Mouse (Mus musculus): ENCODE measurements around the gene Avpr2. TPM values are rescaled to one million over a fixed set of nuclear protein-coding genes. Genes with fewer than 3 reads are reported as not detected.

The Avpr2 gene
- total RNA-seq, 4 experiments from 2014 or later = not detected

GRCm38 (mm10) chrX:73914827-73915703 lies 23.2 kb downstream of the Avpr2 start:
- DNase-seq (ENCODE audit: low spot score in 2 of 2) = peak; percentile 86 to 88

GRCm38 (mm10) chrX:73916945-73917344 lies 25.0 kb downstream of the Avpr2 start:
- no peak for DNase-seq (ENCODE audit: low spot score in 2 of 2)

GRCm38 (mm10) chrX:73918631-73919030 lies 26.7 kb downstream of the Avpr2 start:
- no peak for DNase-seq (ENCODE audit: low spot score in 2 of 2)

- DNase-seq (ENCODE audit: low spot score in 2 of 2) = no peak
These were observed 29.5 kb downstream of the Avpr2 start for GRCm38 (mm10) chrX:73921285-73921822.

GRCm38 (mm10) chrX:73921823-73922549 lies 30.1 kb downstream of the Avpr2 start, which contains the start of the genes Arhgap4 and Naa10:
Gene Arhgap4 (minus strand): TSS chrX:73921870.
Gene Naa10 (minus strand): TSS chrX:73921944.
- peak; percentile 82 to 85 for DNase-seq (ENCODE audit: low spot score in 2 of 2)

GRCm38 (mm10) chrX:73922550-73922882 lies 30.6 kb downstream of the Avpr2 start:
- no peak for DNase-seq (ENCODE audit: low spot score in 2 of 2)

- DNase-seq (ENCODE audit: low spot score in 2 of 2) = no peak
These were observed 38.6 kb downstream of the Avpr2 start, which contains the start of gene Renbp for GRCm38 (mm10) chrX:73930402-73931062. Gene Renbp (minus strand): TSS chrX:73930850.

- DNase-seq (ENCODE audit: low spot score in 2 of 2) = no peak
These were observed 40.0 kb downstream of the Avpr2 start for GRCm38 (mm10) chrX:73931871-73932270.

- DNase-seq (ENCODE audit: low spot score in 2 of 2) = no peak
These were observed 50.0 kb downstream of the Avpr2 start for GRCm38 (mm10) chrX:73941860-73942259.

- DNase-seq (ENCODE audit: low spot score in 2 of 2) = no peak
These were observed 50.4 kb downstream of the Avpr2 start for GRCm38 (mm10) chrX:73942294-73942693.

Other genes with a start within 250 kb of the Avpr2 start
- gene Pnck, start 232.0 kb upstream of the Avpr2 start, total RNA-seq (2022) = 100 to 1,000 TPM; 115 to 126 (median 117) TPM
- gene Slc6a8, start 219.0 kb upstream of the Avpr2 start, total RNA-seq (2022) = 100 to 1,000 TPM; 101 to 115 (median 108) TPM
- gene Bcap31, start 175.9 kb upstream of the Avpr2 start, total RNA-seq (2022) = 10 to 100 TPM; 82.3 to 95.3 (median 86.5) TPM
- 10 to 100 TPM; 13.6 to 16.6 (median 15.1) TPM for gene Abcd1, start 175.5 kb upstream of the Avpr2 start, total RNA-seq (2022)
- gene Plxnb3, start 135.0 kb upstream of the Avpr2 start, total RNA-seq (2022) = 10 to 100 TPM; 14.3 to 17.3 (median 15.5) TPM
- gene Srpk3, start 117.7 kb upstream of the Avpr2 start, total RNA-seq (2022) = 10 to 100 TPM in 1 of 4 experiments, 1 to 10 TPM in 3; 7.5 to 10.4 (median 8.1) TPM
- gene Idh3g, start 105.2 kb upstream of the Avpr2 start, total RNA-seq (2022) = 100 to 1,000 TPM; 200 to 214 (median 203) TPM
- gene Ssr4, start 105.1 kb upstream of the Avpr2 start, total RNA-seq (2022) = 100 to 1,000 TPM in 2 of 4 experiments, 10 to 100 TPM in 2; 87.5 to 127 (median 98.2) TPM
- gene Pdzd4, start 67.1 kb upstream of the Avpr2 start, total RNA-seq (2022) = 100 to 1,000 TPM in 1 of 4 experiments, 10 to 100 TPM in 3; 90.5 to 100 (median 95.6) TPM
- 100 to 1,000 TPM; 117 to 151 (median 128) TPM for gene L1cam, start 4.0 kb downstream of the Avpr2 start, total RNA-seq (2022)
- 1 to 10 TPM; 4.9 to 8.0 (median 6.0) TPM for gene Arhgap4, start 29.8 kb downstream of the Avpr2 start, total RNA-seq (2022)
- gene Naa10, start 29.8 kb downstream of the Avpr2 start, total RNA-seq (2022) = 10 to 100 TPM; 64.7 to 73.9 (median 67.1) TPM
- gene Renbp, start 38.7 kb downstream of the Avpr2 start, total RNA-seq (2022) = 10 to 100 TPM in 3 of 4 experiments, 1 to 10 TPM in 1; 4.9 to 20.0 (median 14.7) TPM
- 10 to 100 TPM; 72.7 to 77.3 (median 73.3) TPM for gene Hcfc1, start 74.3 kb downstream of the Avpr2 start, total RNA-seq (2022)
- gene Irak1, start 131.8 kb downstream of the Avpr2 start, total RNA-seq (2022) = 10 to 100 TPM; 49.9 to 75.1 (median 63.7) TPM
- under 1 TPM in 2 of 4 experiments, not detected in 2; 0.45 to 0.83 TPM for gene Opn1mw, start 235.4 kb downstream of the Avpr2 start, total RNA-seq (2022)
- 10 to 100 TPM; 85.8 to 96.1 (median 91.7) TPM for gene Mecp2, start 243.3 kb downstream of the Avpr2 start, total RNA-seq (2022)

All from layer of hippocampus, adult 8-10 months (tissue).